Mouse (Mus musculus) G1E (cell line): Measurements from ENCODE around the gene Dse.

ENCODE experiments used
- CTCF ChIP-seq: IDR thresholded peaks from 2 replicates; pipeline ENCODE4 v1.5.1; 2012; ENCODE audit warnings: low read depth, low read length, inconsistent platforms, mixed read lengths
- POLR2AphosphoS5 ChIP-seq: IDR thresholded peaks from 2 replicates; pipeline ENCODE4 v1.6.1; 2012; ENCODE audit warnings: low read depth, low read length, inconsistent platforms; ENCODE audit not compliant: insufficient replicate concordance
- TAL1 ChIP-seq: conservative IDR thresholded peaks from 2 replicates; pipeline ENCODE4 v1.6.1; 2012; ENCODE audit warnings: low read depth, low read length, inconsistent platforms, mixed read lengths

GRCm38 (mm10) chr10:34186571-34187260, 20.8 kb downstream of the Dse start:
- no peak for TF ChIP-seq CTCF
- no peak for TF ChIP-seq TAL1
- no peak for TF ChIP-seq POLR2AphosphoS5
